Mouse (Mus musculus): Measurements from ENCODE around the gene Ces1d. TPM values are rescaled to one million over a fixed set of nuclear protein-coding genes. Genes with fewer than 3 reads are reported as not detected.

Ces1d gene
- total RNA-seq, 1 experiment = not detected

GRCm38 (mm10) chr8:93163363-93163762 lies 34.3 kb downstream of the Ces1d start:
- DNase-seq (ENCODE audit: low read depth, low spot score) = no peak
- no peaks in the 10 kb centered on the region for H3K36me3 ChIP-seq (ENCODE audit: control insufficient read depth, insufficient read depth, low read length, poor library complexity, severe bottlenecking)
- in situ Hi-C loops (cut with MboI; ENCODE audit: low sequenced_read_pairs in 2 of 2, unreplicated experiment in 2 of 2) = no loop called here
- no peak overlapping the region for H3K4me3 ChIP-seq (ENCODE audit: insufficient read depth in 1 of 2, low read depth in 1 of 2, low read length in 2 of 2, poor library complexity in 1 of 2, severe bottlenecking in 1 of 2)
- no peak for TF ChIP-seq MAFK (IDR thresholded peaks at IDR 0.05; ENCODE audit: insufficient read depth, low read depth, low read length)
- TF ChIP-seq ZNF384 (IDR thresholded peaks at IDR 0.05; ENCODE audit: low read depth, low read length) = no peak
- TF ChIP-seq HCFC1 (IDR thresholded peaks at IDR 0.05; ENCODE audit: borderline replicate concordance, insufficient read depth, low read length) = no peak
- no peak for TF ChIP-seq ZC3H11A (IDR thresholded peaks at IDR 0.05; ENCODE audit: borderline replicate concordance, low read depth, low read length)
- no peak for TF ChIP-seq CHD2 (IDR thresholded peaks at IDR 0.05; ENCODE audit: low read depth, low read length)
- H3K9ac ChIP-seq (ENCODE audit: insufficient read depth, low read depth, low read length, poor library complexity, severe bottlenecking) = no peak overlapping the region
- no peaks in the 10 kb centered on the region for H3K4me1 ChIP-seq (ENCODE audit: control insufficient read depth in 2 of 2, insufficient read depth in 2 of 2, low read length in 2 of 2, poor library complexity in 1 of 2)
- no peaks in the 10 kb centered on the region for H3K9me3 ChIP-seq (ENCODE audit: control insufficient read depth, insufficient read depth, low read depth, low read length)
- H3K27ac ChIP-seq (ENCODE audit: insufficient read depth, low read depth, low read length, poor library complexity, severe bottlenecking) = no peak overlapping the region

GRCm38 (mm10) chr8:93151401-93151800 lies 46.2 kb downstream of the Ces1d start:
- Histone ChIP-seq H3K27ac (ENCODE audit: insufficient read depth, low read depth, low read length, poor library complexity, severe bottlenecking) (no peak overlapping the region), H3K36me3 (ENCODE audit: control insufficient read depth, insufficient read depth, low read length, poor library complexity, severe bottlenecking) (no peaks in the 10 kb centered on the region), H3K9ac (ENCODE audit: insufficient read depth, low read depth, low read length, poor library complexity, severe bottlenecking) (no peak overlapping the region), H3K4me1 (ENCODE audit: control insufficient read depth in 2 of 2, insufficient read depth in 2 of 2, low read length in 2 of 2, poor library complexity in 1 of 2) (no peaks in the 10 kb centered on the region), H3K9me3 (ENCODE audit: control insufficient read depth, insufficient read depth, low read depth, low read length) (no peaks in the 10 kb centered on the region), H3K4me3 (ENCODE audit: insufficient read depth in 1 of 2, low read depth in 1 of 2, low read length in 2 of 2, poor library complexity in 1 of 2, severe bottlenecking in 1 of 2) (no peak overlapping the region)
- DNase-seq (ENCODE audit: low read depth, low spot score) = no peak
- no peak for TF ChIP-seq MAFK (IDR thresholded peaks at IDR 0.05; ENCODE audit: insufficient read depth, low read depth, low read length)
- TF ChIP-seq ZC3H11A (IDR thresholded peaks at IDR 0.05; ENCODE audit: borderline replicate concordance, low read depth, low read length) = no peak
- no peak for TF ChIP-seq CHD2 (IDR thresholded peaks at IDR 0.05; ENCODE audit: low read depth, low read length)
- no peak for TF ChIP-seq HCFC1 (IDR thresholded peaks at IDR 0.05; ENCODE audit: borderline replicate concordance, insufficient read depth, low read length)
- TF ChIP-seq ZNF384 (IDR thresholded peaks at IDR 0.05; ENCODE audit: low read depth, low read length) = no peak
- in situ Hi-C loops (cut with MboI; ENCODE audit: low sequenced_read_pairs in 2 of 2, unreplicated experiment in 2 of 2) = no loop called here

GRCm38 (mm10) chr8:93147331-93147730 lies 50.3 kb downstream of the Ces1d start:
- Histone ChIP-seq H3K27ac (ENCODE audit: insufficient read depth, low read depth, low read length, poor library complexity, severe bottlenecking) (no peak overlapping the region), H3K4me3 (ENCODE audit: insufficient read depth in 1 of 2, low read depth in 1 of 2, low read length in 2 of 2, poor library complexity in 1 of 2, severe bottlenecking in 1 of 2) (no peak overlapping the region), H3K36me3 (ENCODE audit: control insufficient read depth, insufficient read depth, low read length, poor library complexity, severe bottlenecking) (no peaks in the 10 kb centered on the region), H3K9ac (ENCODE audit: insufficient read depth, low read depth, low read length, poor library complexity, severe bottlenecking) (no peak overlapping the region), H3K9me3 (ENCODE audit: control insufficient read depth, insufficient read depth, low read depth, low read length) (no peaks in the 10 kb centered on the region), H3K4me1 (ENCODE audit: control insufficient read depth in 2 of 2, insufficient read depth in 2 of 2, low read length in 2 of 2, poor library complexity in 1 of 2) (no peaks in the 10 kb centered on the region)
- no peak for DNase-seq (ENCODE audit: low read depth, low spot score)
- no peak for TF ChIP-seq CHD2 (IDR thresholded peaks at IDR 0.05; ENCODE audit: low read depth, low read length)
- no peak for TF ChIP-seq ZNF384 (IDR thresholded peaks at IDR 0.05; ENCODE audit: low read depth, low read length)
- no peak for TF ChIP-seq ZC3H11A (IDR thresholded peaks at IDR 0.05; ENCODE audit: borderline replicate concordance, low read depth, low read length)
- in situ Hi-C loops (cut with MboI; ENCODE audit: low sequenced_read_pairs in 2 of 2, unreplicated experiment in 2 of 2) = loop anchor here in 1 of 2 experiments (10.0 kb wide), 1 partner anchor 133 kb away; no protein-coding TSS in a partner anchor

GRCm38 (mm10) chr8:93140696-93141095 lies 56.9 kb downstream of the Ces1d start:
- H3K36me3 ChIP-seq (ENCODE audit: control insufficient read depth, insufficient read depth, low read length, poor library complexity, severe bottlenecking) = no peaks in the 10 kb centered on the region
- H3K9ac ChIP-seq (ENCODE audit: insufficient read depth, low read depth, low read length, poor library complexity, severe bottlenecking) = no peak overlapping the region
- no peak for TF ChIP-seq CHD2 (IDR thresholded peaks at IDR 0.05; ENCODE audit: low read depth, low read length)
- TF ChIP-seq MAFK (IDR thresholded peaks at IDR 0.05; ENCODE audit: insufficient read depth, low read depth, low read length) = no peak
- no peak for TF ChIP-seq ZC3H11A (IDR thresholded peaks at IDR 0.05; ENCODE audit: borderline replicate concordance, low read depth, low read length)
- no peak for TF ChIP-seq ZNF384 (IDR thresholded peaks at IDR 0.05; ENCODE audit: low read depth, low read length)
- no peak for TF ChIP-seq HCFC1 (IDR thresholded peaks at IDR 0.05; ENCODE audit: borderline replicate concordance, insufficient read depth, low read length)
- H3K27ac ChIP-seq (ENCODE audit: insufficient read depth, low read depth, low read length, poor library complexity, severe bottlenecking) = no peak overlapping the region
- H3K9me3 ChIP-seq (ENCODE audit: control insufficient read depth, insufficient read depth, low read depth, low read length) = no peaks in the 10 kb centered on the region
- no peak overlapping the region for H3K4me3 ChIP-seq (ENCODE audit: insufficient read depth in 1 of 2, low read depth in 1 of 2, low read length in 2 of 2, poor library complexity in 1 of 2, severe bottlenecking in 1 of 2)
- DNase-seq (ENCODE audit: low read depth, low spot score) = no peak
- in situ Hi-C loops (cut with MboI; ENCODE audit: low sequenced_read_pairs in 2 of 2, unreplicated experiment in 2 of 2) = loop anchor here in 1 of 2 experiments (10.0 kb wide), 1 partner anchor 126 kb away; no protein-coding TSS in a partner anchor
- no peaks in the 10 kb centered on the region for H3K4me1 ChIP-seq (ENCODE audit: control insufficient read depth in 2 of 2, insufficient read depth in 2 of 2, low read length in 2 of 2, poor library complexity in 1 of 2)

- DNase-seq (ENCODE audit: low read depth, low spot score) = no peak
- H3K36me3 ChIP-seq (ENCODE audit: control insufficient read depth, insufficient read depth, low read length, poor library complexity, severe bottlenecking) = no peaks in the 10 kb centered on the region
- H3K4me1 ChIP-seq (ENCODE audit: control insufficient read depth in 2 of 2, insufficient read depth in 2 of 2, low read length in 2 of 2, poor library complexity in 1 of 2) = no peaks in the 10 kb centered on the region
- no peak overlapping the region for H3K27ac ChIP-seq (ENCODE audit: insufficient read depth, low read depth, low read length, poor library complexity, severe bottlenecking)
- no peak overlapping the region for H3K9ac ChIP-seq (ENCODE audit: insufficient read depth, low read depth, low read length, poor library complexity, severe bottlenecking)
- no peaks in the 10 kb centered on the region for H3K9me3 ChIP-seq (ENCODE audit: control insufficient read depth, insufficient read depth, low read depth, low read length)
- TF ChIP-seq MAFK (IDR thresholded peaks at IDR 0.05; ENCODE audit: insufficient read depth, low read depth, low read length) = no peak
- TF ChIP-seq CHD2 (IDR thresholded peaks at IDR 0.05; ENCODE audit: low read depth, low read length) = no peak
- no peak for TF ChIP-seq HCFC1 (IDR thresholded peaks at IDR 0.05; ENCODE audit: borderline replicate concordance, insufficient read depth, low read length)
- TF ChIP-seq ZNF384 (IDR thresholded peaks at IDR 0.05; ENCODE audit: low read depth, low read length) = no peak
- no peak for TF ChIP-seq ZC3H11A (IDR thresholded peaks at IDR 0.05; ENCODE audit: borderline replicate concordance, low read depth, low read length)
- in situ Hi-C loops (cut with MboI; ENCODE audit: low sequenced_read_pairs in 2 of 2, unreplicated experiment in 2 of 2) = no loop called here
- no peak overlapping the region for H3K4me3 ChIP-seq (ENCODE audit: insufficient read depth in 1 of 2, low read depth in 1 of 2, low read length in 2 of 2, poor library complexity in 1 of 2, severe bottlenecking in 1 of 2)
Observed at GRCm38 (mm10) chr8:93132196-93132595, 65.4 kb downstream of the Ces1d start.
